Mouse (Mus musculus): ENCODE measurements around the gene Arfgap3. TPM values are rescaled to one million over a fixed set of nuclear protein-coding genes. Genes with fewer than 3 reads are reported as not detected.
"Not testable (repeated sequence)": the region's sequence is repeated elsewhere in the genome, so short reads cannot be mapped to it uniquely, and the experiment has no call there.

Arfgap3 gene
- polyA plus RNA-seq, 1 experiment from 2014 or later = 37.4 TPM

- not testable (repeated sequence) for H3K27me3 ChIP-seq (ENCODE audit: control insufficient read depth, insufficient read depth, low read length); H3K27ac ChIP-seq (ENCODE audit: low read depth, low read length); H3K4me2 ChIP-seq (ENCODE audit: low read depth, low read length); ATAC-seq (ENCODE audit: low read depth); H3K9ac ChIP-seq (replicated peaks; ENCODE audit: low read depth, low read length); H3K4me1 ChIP-seq (ENCODE audit: control insufficient read depth, insufficient read depth, low read length); H3K36me3 ChIP-seq (ENCODE audit: control insufficient read depth, insufficient read depth, low read length); H3K4me3 ChIP-seq (ENCODE audit: low read depth, low read length); H3K9me3 ChIP-seq (ENCODE audit: control insufficient read depth, low read length)
Observed at GRCm38 (mm10) chr15:83274237-83274636, 75.8 kb downstream of the Arfgap3 start.

- Histone ChIP-seq H3K9ac (replicated peaks; ENCODE audit: low read depth, low read length) (no peak overlapping the region), H3K4me2 (ENCODE audit: low read depth, low read length) (no peak overlapping the region), H3K27ac (ENCODE audit: low read depth, low read length) (no peak overlapping the region), H3K4me1 (ENCODE audit: control insufficient read depth, insufficient read depth, low read length) (no peaks in the 10 kb centered on the region), H3K27me3 (ENCODE audit: control insufficient read depth, insufficient read depth, low read length) (no peaks in the 10 kb centered on the region), H3K36me3 (ENCODE audit: control insufficient read depth, insufficient read depth, low read length) (no peaks in the 10 kb centered on the region), H3K9me3 (ENCODE audit: control insufficient read depth, low read length) (no peaks in the 10 kb centered on the region), H3K4me3 (ENCODE audit: low read depth, low read length) (no peak overlapping the region)
- 85% methylated on average over 2 of the region's 2 CpGs for WGBS
- ATAC-seq (ENCODE audit: low read depth) = no peak
Observed at GRCm38 (mm10) chr15:83273017-83273416, 77.0 kb downstream of the Arfgap3 start.

GRCm38 (mm10) chr15:83271221-83271620, 78.8 kb downstream of the Arfgap3 start:
- not testable (repeated sequence) for H3K27me3 ChIP-seq (ENCODE audit: control insufficient read depth, insufficient read depth, low read length); H3K4me3 ChIP-seq (ENCODE audit: low read depth, low read length); ATAC-seq (ENCODE audit: low read depth); H3K36me3 ChIP-seq (ENCODE audit: control insufficient read depth, insufficient read depth, low read length); H3K9me3 ChIP-seq (ENCODE audit: control insufficient read depth, low read length); H3K27ac ChIP-seq (ENCODE audit: low read depth, low read length); H3K4me1 ChIP-seq (ENCODE audit: control insufficient read depth, insufficient read depth, low read length); H3K4me2 ChIP-seq (ENCODE audit: low read depth, low read length); H3K9ac ChIP-seq (replicated peaks; ENCODE audit: low read depth, low read length)
- 34% methylated on average over 9 of the region's 9 CpGs for WGBS

- not testable (repeated sequence) for H3K4me2 ChIP-seq (ENCODE audit: low read depth, low read length); H3K27me3 ChIP-seq (ENCODE audit: control insufficient read depth, insufficient read depth, low read length); H3K36me3 ChIP-seq (ENCODE audit: control insufficient read depth, insufficient read depth, low read length); H3K27ac ChIP-seq (ENCODE audit: low read depth, low read length); ATAC-seq (ENCODE audit: low read depth); H3K4me3 ChIP-seq (ENCODE audit: low read depth, low read length); H3K9ac ChIP-seq (replicated peaks; ENCODE audit: low read depth, low read length); H3K9me3 ChIP-seq (ENCODE audit: control insufficient read depth, low read length); H3K4me1 ChIP-seq (ENCODE audit: control insufficient read depth, insufficient read depth, low read length)
- 87% methylated on average over 6 of the region's 6 CpGs for WGBS
Observed at GRCm38 (mm10) chr15:83269985-83270384, 80.1 kb downstream of the Arfgap3 start.

GRCm38 (mm10) chr15:83268428-83268827, 81.6 kb downstream of the Arfgap3 start:
- H3K36me3 ChIP-seq (ENCODE audit: control insufficient read depth, insufficient read depth, low read length); H3K4me2 ChIP-seq (ENCODE audit: low read depth, low read length); H3K27ac ChIP-seq (ENCODE audit: low read depth, low read length); H3K9ac ChIP-seq (replicated peaks; ENCODE audit: low read depth, low read length); H3K27me3 ChIP-seq (ENCODE audit: control insufficient read depth, insufficient read depth, low read length); H3K4me3 ChIP-seq (ENCODE audit: low read depth, low read length); ATAC-seq (ENCODE audit: low read depth); H3K9me3 ChIP-seq (ENCODE audit: control insufficient read depth, low read length); H3K4me1 ChIP-seq (ENCODE audit: control insufficient read depth, insufficient read depth, low read length): not testable (repeated sequence)
- WGBS = 79% methylated on average over 7 of the region's 7 CpGs

GRCm38 (mm10) chr15:83265269-83265668, 84.8 kb downstream of the Arfgap3 start:
- Histone ChIP-seq H3K4me3 (ENCODE audit: low read depth, low read length) (no peak overlapping the region), H3K4me1 (ENCODE audit: control insufficient read depth, insufficient read depth, low read length) (no peaks in the 10 kb centered on the region), H3K27ac (ENCODE audit: low read depth, low read length) (no peak overlapping the region), H3K9me3 (ENCODE audit: control insufficient read depth, low read length) (no peaks in the 10 kb centered on the region), H3K27me3 (ENCODE audit: control insufficient read depth, insufficient read depth, low read length) (no peaks in the 10 kb centered on the region), H3K4me2 (ENCODE audit: low read depth, low read length) (no peak overlapping the region), H3K36me3 (ENCODE audit: control insufficient read depth, insufficient read depth, low read length) (no peaks in the 10 kb centered on the region), H3K9ac (replicated peaks; ENCODE audit: low read depth, low read length) (no peak overlapping the region)
- 22% methylated on average over 1 of the region's 1 CpGs for WGBS
- no peak for ATAC-seq (ENCODE audit: low read depth)

- no peaks in the 10 kb centered on the region for H3K9me3 ChIP-seq (ENCODE audit: control insufficient read depth, low read length)
- ATAC-seq (ENCODE audit: low read depth) = no peak
- H3K27ac ChIP-seq (ENCODE audit: low read depth, low read length) = no peak overlapping the region
- no peaks in the 10 kb centered on the region for H3K27me3 ChIP-seq (ENCODE audit: control insufficient read depth, insufficient read depth, low read length)
- H3K36me3 ChIP-seq (ENCODE audit: control insufficient read depth, insufficient read depth, low read length) = no peaks in the 10 kb centered on the region
- no peaks in the 10 kb centered on the region for H3K4me1 ChIP-seq (ENCODE audit: control insufficient read depth, insufficient read depth, low read length)
- no peak overlapping the region for H3K4me2 ChIP-seq (ENCODE audit: low read depth, low read length)
- 85% methylated on average over 5 of the region's 5 CpGs for WGBS
- no peak overlapping the region for H3K9ac ChIP-seq (replicated peaks; ENCODE audit: low read depth, low read length)
- no peak overlapping the region for H3K4me3 ChIP-seq (ENCODE audit: low read depth, low read length)
Observed at GRCm38 (mm10) chr15:83263405-83263804, 86.6 kb downstream of the Arfgap3 start.

- Histone ChIP-seq H3K4me2 (ENCODE audit: low read depth, low read length) (no peak overlapping the region), H3K9me3 (ENCODE audit: control insufficient read depth, low read length) (no peaks in the 10 kb centered on the region), H3K4me1 (ENCODE audit: control insufficient read depth, insufficient read depth, low read length) (no peaks in the 10 kb centered on the region), H3K27ac (ENCODE audit: low read depth, low read length) (no peak overlapping the region), H3K4me3 (ENCODE audit: low read depth, low read length) (no peak overlapping the region), H3K36me3 (ENCODE audit: control insufficient read depth, insufficient read depth, low read length) (no peaks in the 10 kb centered on the region), H3K9ac (replicated peaks; ENCODE audit: low read depth, low read length) (no peak overlapping the region), H3K27me3 (ENCODE audit: control insufficient read depth, insufficient read depth, low read length) (no peaks in the 10 kb centered on the region)
- 66% methylated on average over 13 of the region's 13 CpGs for WGBS
- ATAC-seq (ENCODE audit: low read depth) = no peak
Observed at GRCm38 (mm10) chr15:83257906-83258305, 92.1 kb downstream of the Arfgap3 start.

GRCm38 (mm10) chr15:83256491-83256890, 93.6 kb downstream of the Arfgap3 start:
- Histone ChIP-seq H3K36me3 (ENCODE audit: control insufficient read depth, insufficient read depth, low read length) (no peaks in the 10 kb centered on the region), H3K4me1 (ENCODE audit: control insufficient read depth, insufficient read depth, low read length) (peaks cover 3% of the 10 kb centered on the region; the same call in 1 of the 2 replicates), H3K9me3 (ENCODE audit: control insufficient read depth, low read length) (no peaks in the 10 kb centered on the region), H3K27me3 (ENCODE audit: control insufficient read depth, insufficient read depth, low read length) (peaks cover 12% of the 10 kb centered on the region), H3K4me3 (ENCODE audit: low read depth, low read length) (no peak overlapping the region), H3K27ac (ENCODE audit: low read depth, low read length) (no peak overlapping the region), H3K4me2 (ENCODE audit: low read depth, low read length) (no peak overlapping the region), H3K9ac (replicated peaks; ENCODE audit: low read depth, low read length) (no peak overlapping the region)
- 77% methylated on average over 4 of the region's 4 CpGs for WGBS
- ATAC-seq (ENCODE audit: low read depth) = no peak

GRCm38 (mm10) chr15:83255944-83256343, 94.1 kb downstream of the Arfgap3 start:
- Histone ChIP-seq H3K9ac (replicated peaks; ENCODE audit: low read depth, low read length) (no peak overlapping the region), H3K27me3 (ENCODE audit: control insufficient read depth, insufficient read depth, low read length) (peaks cover 17% of the 10 kb centered on the region), H3K27ac (ENCODE audit: low read depth, low read length) (no peak overlapping the region), H3K36me3 (ENCODE audit: control insufficient read depth, insufficient read depth, low read length) (no peaks in the 10 kb centered on the region), H3K9me3 (ENCODE audit: control insufficient read depth, low read length) (no peaks in the 10 kb centered on the region), H3K4me3 (ENCODE audit: low read depth, low read length) (no peak overlapping the region), H3K4me2 (ENCODE audit: low read depth, low read length) (no peak overlapping the region), H3K4me1 (ENCODE audit: control insufficient read depth, insufficient read depth, low read length) (peaks cover 8% of the 10 kb centered on the region; the same call in 1 of the 2 replicates)
- no peak for ATAC-seq (ENCODE audit: low read depth)
- WGBS = 84% methylated on average over 7 of the region's 7 CpGs

Measured in neural tube, embryonic 14.5 days (tissue).